Mouse (Mus musculus): Measurements from ENCODE around the gene Usp48. TPM values are rescaled to one million over a fixed set of nuclear protein-coding genes. Genes with fewer than 3 reads are reported as not detected.

Gene Usp48
- polyA plus RNA-seq, 1 experiment from 2014 or later, result 67.2 TPM

DNA sequence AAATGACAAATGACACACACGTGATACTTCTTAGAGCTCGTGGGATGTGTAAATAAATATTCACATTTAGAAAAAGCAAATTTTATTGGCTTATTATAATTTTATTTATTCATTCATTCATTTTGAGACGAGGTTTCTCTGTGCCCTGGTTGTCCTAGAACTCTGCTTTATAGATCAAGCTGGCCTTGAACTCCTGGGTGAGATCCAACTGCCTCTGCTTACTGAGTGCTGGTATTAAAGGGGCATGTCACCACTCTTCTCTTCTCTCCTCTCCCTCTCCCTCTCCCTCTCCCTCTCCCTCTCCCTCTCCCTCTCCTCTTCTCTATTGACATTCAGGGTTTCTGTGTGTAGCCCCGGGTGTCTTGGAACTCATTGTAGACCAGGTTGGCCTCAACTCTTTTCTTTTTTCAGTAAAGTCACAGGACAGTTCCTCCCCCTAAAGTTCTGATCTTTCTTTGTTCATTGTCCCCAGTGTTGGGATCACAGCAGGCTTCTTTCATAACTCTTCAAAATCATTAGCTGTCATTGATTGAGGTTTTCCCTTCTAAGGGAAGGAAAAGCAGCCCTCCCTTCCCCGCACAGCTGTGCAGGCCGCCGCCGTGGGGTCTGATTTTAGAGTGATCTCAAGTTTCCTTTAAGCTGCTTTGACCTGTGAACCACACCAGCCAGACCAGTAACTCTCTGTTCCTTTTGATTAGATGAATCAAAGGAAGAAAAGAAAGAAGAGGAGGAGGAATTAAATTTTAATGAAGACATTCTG is 34.1 kb downstream of the Usp48 start:
- 76% methylated on average over 8 of the region's 8 CpGs for WGBS
- Histone ChIP-seq H3K4me3 (no peak overlapping the region), H3K27me3 (no peaks in the 10 kb centered on the region)

DNA sequence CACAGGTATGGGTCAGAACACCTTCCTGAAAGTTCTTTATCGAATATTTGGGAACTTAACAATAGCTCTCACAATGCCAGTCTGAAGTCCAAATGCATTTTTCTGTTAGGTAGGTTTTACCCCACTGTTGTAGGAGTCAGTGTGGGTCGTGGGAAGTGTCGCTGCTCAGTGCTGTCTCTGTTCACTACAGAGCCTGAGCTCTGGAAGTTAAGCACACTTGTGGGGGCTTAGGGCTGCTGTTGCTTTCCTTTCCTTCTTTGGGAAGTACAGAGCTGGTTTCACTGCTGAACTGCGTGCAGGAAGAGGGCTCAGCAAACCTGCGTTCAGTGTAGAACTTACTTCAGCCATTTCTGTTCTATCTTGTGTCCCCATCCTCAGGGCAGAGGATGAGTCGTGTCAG is 34.8 kb downstream of the Usp48 start:
- no peak overlapping the region for H3K9ac ChIP-seq
- no peaks in the 10 kb centered on the region for H3K27me3 ChIP-seq
- H3K4me1 ChIP-seq, result no peaks in the 10 kb centered on the region
- WGBS, result 90% methylated on average over 6 of the region's 6 CpGs
- H3K27ac ChIP-seq, result no peak overlapping the region
- no peak overlapping the region for H3K4me2 ChIP-seq
- H3K36me3 ChIP-seq, result peaks cover 89% of the 10 kb centered on the region
- ATAC-seq (ENCODE audit: insufficient number of reproducible peaks, low FRiP score, low TSS enrichment, low read depth), result no peak
- H3K9me3 ChIP-seq, result no peaks in the 10 kb centered on the region
- H3K4me3 ChIP-seq, result no peak overlapping the region

More for the DNA sequence above, 34.1 kb downstream of the Usp48 start:
- Histone ChIP-seq H3K27ac (no peak overlapping the region), H3K36me3 (peaks cover 89% of the 10 kb centered on the region), H3K9me3 (no peaks in the 10 kb centered on the region), H3K9ac (no peak overlapping the region), H3K4me2 (no peak overlapping the region), H3K4me1 (no peaks in the 10 kb centered on the region)
- ATAC-seq (ENCODE audit: insufficient number of reproducible peaks, low FRiP score, low TSS enrichment, low read depth), result no peak

DNA sequence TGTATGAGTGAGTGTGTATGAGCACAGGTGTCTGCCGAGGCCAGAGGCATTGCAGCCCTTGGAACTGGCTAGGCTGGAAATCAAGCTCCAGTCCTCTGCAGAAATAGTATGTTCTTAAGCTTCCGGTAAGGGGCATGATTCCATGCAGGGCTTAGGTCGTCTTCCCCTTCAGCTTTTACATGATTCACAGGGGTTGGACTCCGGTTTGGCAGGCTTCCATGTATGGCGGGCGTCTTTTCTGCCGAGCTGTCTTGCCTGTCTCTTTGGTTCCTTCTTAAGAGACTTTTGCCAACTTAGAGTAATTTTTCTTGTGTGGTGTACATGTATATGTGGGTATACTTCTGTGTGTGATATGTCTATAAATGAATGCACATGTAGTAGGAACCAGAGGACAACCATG is 35.8 kb downstream of the Usp48 start:
- no peaks in the 10 kb centered on the region for H3K27me3 ChIP-seq
- no peak overlapping the region for H3K4me3 ChIP-seq
- ATAC-seq (ENCODE audit: insufficient number of reproducible peaks, low FRiP score, low TSS enrichment, low read depth), result no peak
- H3K4me2 ChIP-seq, result no peak overlapping the region
- no peak overlapping the region for H3K9ac ChIP-seq
- H3K4me1 ChIP-seq, result no peaks in the 10 kb centered on the region
- WGBS, result 70% methylated on average over 7 of the region's 7 CpGs
- no peaks in the 10 kb centered on the region for H3K9me3 ChIP-seq
- H3K27ac ChIP-seq, result no peak overlapping the region
- peaks cover 87% of the 10 kb centered on the region for H3K36me3 ChIP-seq

DNA sequence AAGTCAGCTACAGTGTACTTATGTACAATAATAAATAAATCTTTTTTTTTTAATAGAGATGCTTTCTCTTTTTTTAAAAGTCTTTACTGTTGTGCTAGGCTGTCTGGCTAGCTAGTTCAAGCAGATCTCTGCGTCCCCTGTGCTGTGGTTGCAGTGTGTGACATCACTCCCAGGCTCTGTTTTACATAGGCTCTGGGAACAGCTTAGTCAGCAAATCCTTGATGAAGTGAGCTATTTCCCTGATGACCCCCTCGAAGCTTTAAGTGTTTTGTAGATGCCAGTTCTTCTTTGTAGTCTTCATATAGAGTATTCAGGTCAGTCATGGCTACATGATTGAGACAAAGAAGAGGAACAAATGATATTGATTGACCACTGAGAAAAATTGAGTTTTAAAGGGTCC is 36.6 kb downstream of the Usp48 start:
- H3K4me1 ChIP-seq, result no peaks in the 10 kb centered on the region
- WGBS, result 80% methylated on average over 2 of the region's 2 CpGs
- H3K4me3 ChIP-seq, result no peak overlapping the region
- H3K27me3 ChIP-seq, result no peaks in the 10 kb centered on the region
- H3K36me3 ChIP-seq, result peaks cover 87% of the 10 kb centered on the region
- no peak overlapping the region for H3K4me2 ChIP-seq
- H3K27ac ChIP-seq, result no peak overlapping the region
- ATAC-seq (ENCODE audit: insufficient number of reproducible peaks, low FRiP score, low TSS enrichment, low read depth), result no peak
- H3K9me3 ChIP-seq, result no peaks in the 10 kb centered on the region
- H3K9ac ChIP-seq, result no peak overlapping the region

DNA sequence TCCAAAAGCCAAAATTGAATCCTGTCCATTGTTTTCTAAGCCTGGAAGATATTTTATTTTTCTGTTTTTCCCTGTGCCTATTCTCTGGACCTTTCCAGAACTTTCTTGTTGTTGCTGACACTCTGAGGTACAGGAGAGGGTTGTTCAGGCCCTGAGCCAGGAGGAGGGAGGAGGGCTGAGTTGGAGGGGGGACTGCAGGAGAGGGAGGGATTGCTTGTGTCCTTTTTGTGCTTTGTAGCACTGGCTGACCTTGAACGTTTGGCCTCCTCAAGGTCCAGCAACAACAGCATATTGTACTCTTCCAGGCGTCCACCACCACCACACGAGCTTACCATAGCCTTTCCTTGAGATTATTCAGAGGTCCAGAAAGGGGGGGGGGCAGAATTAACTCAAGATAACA is 38.0 kb downstream of the Usp48 start:
- Histone ChIP-seq H3K4me1 (no peaks in the 10 kb centered on the region), H3K4me2 (no peak overlapping the region), H3K4me3 (no peak overlapping the region), H3K9me3 (no peaks in the 10 kb centered on the region), H3K27me3 (no peaks in the 10 kb centered on the region), H3K9ac (no peak overlapping the region), H3K27ac (no peak overlapping the region), H3K36me3 (peaks cover 90% of the 10 kb centered on the region)
- WGBS, result 73% methylated on average over 3 of the region's 3 CpGs
- ATAC-seq (ENCODE audit: insufficient number of reproducible peaks, low FRiP score, low TSS enrichment, low read depth), result no peak

DNA sequence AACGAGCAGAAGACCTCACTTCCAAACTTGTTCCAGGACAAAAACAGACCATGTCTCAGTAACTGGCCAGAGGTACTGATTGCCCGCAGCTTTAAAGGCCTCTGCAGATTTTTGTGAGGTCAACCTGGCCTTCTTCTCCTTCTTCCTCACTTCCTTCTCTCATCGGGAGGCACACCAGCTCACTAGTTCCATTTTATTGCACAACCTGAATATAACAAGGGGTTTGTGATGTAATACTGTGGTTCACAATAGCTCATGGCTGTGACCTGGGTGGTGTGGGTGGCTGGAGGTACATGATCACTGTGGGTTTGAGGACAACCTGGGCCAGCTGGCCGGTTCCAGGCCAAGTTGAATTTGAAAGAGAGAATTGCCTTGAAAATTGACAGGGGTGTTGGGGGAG is 39.8 kb downstream of the Usp48 start:
- no peak overlapping the region for H3K4me2 ChIP-seq
- no peak overlapping the region for H3K9ac ChIP-seq
- no peaks in the 10 kb centered on the region for H3K4me1 ChIP-seq
- H3K27ac ChIP-seq, result no peak overlapping the region
- no peak for ATAC-seq (ENCODE audit: insufficient number of reproducible peaks, low FRiP score, low TSS enrichment, low read depth)
- H3K36me3 ChIP-seq, result peaks cover 94% of the 10 kb centered on the region
- WGBS, result 89% methylated on average over 4 of the region's 4 CpGs
- H3K4me3 ChIP-seq, result no peak overlapping the region
- H3K9me3 ChIP-seq, result no peaks in the 10 kb centered on the region
- no peaks in the 10 kb centered on the region for H3K27me3 ChIP-seq

DNA sequence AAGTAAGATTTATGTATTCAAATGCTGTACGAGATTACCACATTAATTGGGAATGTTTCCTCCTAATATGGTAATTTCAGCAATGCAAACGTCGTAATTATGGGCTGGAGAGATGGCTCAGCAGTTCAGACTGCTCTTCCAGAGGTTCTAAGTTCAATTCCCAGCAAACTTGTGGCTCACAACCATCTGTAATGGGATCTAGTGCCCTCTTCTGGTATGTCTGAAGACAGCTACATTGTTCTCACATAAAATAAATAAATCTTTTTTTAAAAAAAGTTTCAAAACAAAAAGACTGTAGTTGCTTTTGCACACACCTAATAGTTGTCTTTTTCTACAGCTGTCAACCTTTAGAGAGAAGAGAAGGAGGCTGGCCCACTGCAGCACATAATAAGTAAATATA is 43.0 kb downstream of the Usp48 start:
- 83% methylated on average over 3 of the region's 3 CpGs for WGBS
- no peak for ATAC-seq (ENCODE audit: insufficient number of reproducible peaks, low FRiP score, low TSS enrichment, low read depth)
- H3K4me3 ChIP-seq, result no peak overlapping the region

DNA sequence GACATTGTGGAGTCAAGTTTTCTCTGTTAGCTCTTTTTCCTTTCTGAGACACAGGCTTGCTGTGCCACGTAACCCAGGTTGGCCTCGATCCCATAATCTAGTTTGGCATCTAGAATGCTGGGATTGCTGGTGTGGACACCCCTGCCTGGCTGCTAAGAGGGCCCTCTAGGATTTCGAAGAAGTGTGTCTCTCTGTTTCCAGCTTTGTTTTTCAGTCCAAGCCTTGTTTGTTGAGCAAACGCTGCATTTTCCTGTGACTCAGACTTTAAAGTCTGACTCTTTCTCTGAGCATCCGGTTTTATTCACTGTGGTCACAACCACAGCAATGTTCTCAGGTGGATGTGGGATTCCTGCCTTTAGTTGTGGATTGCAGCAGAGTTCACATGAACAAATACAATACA is 48.0 kb downstream of the Usp48 start:
- Histone ChIP-seq H3K36me3 (peaks cover 75% of the 10 kb centered on the region), H3K9me3 (no peaks in the 10 kb centered on the region), H3K4me1 (no peaks in the 10 kb centered on the region), H3K4me3 (no peak overlapping the region), H3K27ac (no peak overlapping the region), H3K9ac (no peak overlapping the region), H3K4me2 (no peak overlapping the region), H3K27me3 (no peaks in the 10 kb centered on the region)
- 85% methylated on average over 5 of the region's 5 CpGs for WGBS
- ATAC-seq (ENCODE audit: insufficient number of reproducible peaks, low FRiP score, low TSS enrichment, low read depth), result no peak

More for the DNA sequence above, 43.0 kb downstream of the Usp48 start:
- Histone ChIP-seq H3K9ac (no peak overlapping the region), H3K4me1 (no peaks in the 10 kb centered on the region), H3K9me3 (no peaks in the 10 kb centered on the region), H3K36me3 (peaks cover 85% of the 10 kb centered on the region), H3K27ac (no peak overlapping the region), H3K4me2 (no peak overlapping the region), H3K27me3 (no peaks in the 10 kb centered on the region)

DNA sequence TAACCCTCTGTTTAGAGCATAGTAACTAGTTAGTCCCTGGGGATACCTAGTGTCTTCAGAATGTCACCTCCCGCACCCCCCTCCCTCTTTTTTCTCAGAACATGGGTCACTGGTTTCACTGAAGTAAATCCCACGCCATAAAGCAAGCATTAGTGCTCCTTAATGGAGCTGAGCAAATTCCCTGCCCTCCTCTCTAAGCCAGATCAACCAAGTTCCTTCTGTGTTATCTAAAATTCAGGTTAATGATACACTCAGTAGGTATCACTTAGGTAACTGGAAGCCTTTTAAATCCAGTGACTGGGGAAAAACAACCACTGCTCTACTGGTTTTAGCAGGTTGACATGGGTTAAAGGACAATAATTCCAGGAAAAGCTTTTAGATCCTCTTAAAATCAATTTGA is 48.5 kb downstream of the Usp48 start:
- H3K27me3 ChIP-seq, result no peaks in the 10 kb centered on the region
- WGBS, result 68% methylated on average over 2 of the region's 2 CpGs
- peaks cover 77% of the 10 kb centered on the region for H3K36me3 ChIP-seq
- ATAC-seq (ENCODE audit: insufficient number of reproducible peaks, low FRiP score, low TSS enrichment, low read depth), result no peak
- H3K4me2 ChIP-seq, result no peak overlapping the region
- no peak overlapping the region for H3K9ac ChIP-seq
- no peak overlapping the region for H3K27ac ChIP-seq
- H3K4me1 ChIP-seq, result no peaks in the 10 kb centered on the region
- no peak overlapping the region for H3K4me3 ChIP-seq
- H3K9me3 ChIP-seq, result no peaks in the 10 kb centered on the region

DNA sequence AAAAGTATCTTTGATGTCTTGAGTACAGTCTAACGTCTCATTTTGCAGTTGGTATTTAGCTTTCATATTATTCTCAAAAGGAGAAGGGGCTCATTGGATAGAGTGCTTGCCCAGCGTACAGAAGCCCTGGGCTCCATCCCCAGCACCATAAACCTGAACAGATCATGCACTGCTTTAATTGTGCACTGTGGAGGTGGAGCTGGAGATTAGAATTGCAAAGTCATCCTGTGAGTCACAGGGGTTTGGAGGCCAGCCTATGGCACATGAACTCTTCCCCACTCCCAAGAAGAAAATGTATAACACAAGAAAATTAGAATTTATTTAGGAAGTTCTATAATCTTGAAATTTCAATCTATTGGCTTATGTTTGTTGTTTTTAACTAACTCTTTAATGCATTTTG is 49.9 kb downstream of the Usp48 start:
- no peaks in the 10 kb centered on the region for H3K9me3 ChIP-seq
- no peak overlapping the region for H3K9ac ChIP-seq
- H3K27ac ChIP-seq, result no peak overlapping the region
- H3K4me2 ChIP-seq, result no peak overlapping the region
- no peak overlapping the region for H3K4me3 ChIP-seq
- no peaks in the 10 kb centered on the region for H3K4me1 ChIP-seq
- H3K27me3 ChIP-seq, result no peaks in the 10 kb centered on the region
- no peak for ATAC-seq (ENCODE audit: insufficient number of reproducible peaks, low FRiP score, low TSS enrichment, low read depth)
- WGBS, result 80% methylated on average over 2 of the region's 2 CpGs
- H3K36me3 ChIP-seq, result peaks cover 74% of the 10 kb centered on the region

DNA sequence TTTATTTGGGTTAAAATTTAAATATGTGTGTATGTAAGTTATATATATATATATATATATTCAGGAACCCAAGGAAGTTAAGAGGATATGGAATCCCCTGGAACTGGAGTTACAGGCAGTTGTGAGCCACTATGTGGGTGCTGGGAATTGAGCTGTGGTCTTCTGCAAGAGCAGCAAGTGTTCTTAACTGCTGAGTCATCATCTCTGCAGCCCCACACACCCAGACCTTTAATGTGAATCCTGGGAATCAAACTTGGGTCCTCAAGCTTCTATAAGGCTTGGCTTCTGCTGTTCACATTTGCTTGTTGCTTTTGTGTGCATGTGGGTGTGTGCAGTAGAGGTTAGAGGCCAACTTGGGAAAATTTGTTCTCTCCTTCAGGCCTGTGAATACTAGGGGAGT is 52.7 kb downstream of the Usp48 start:
- Histone ChIP-seq H3K36me3 (peaks cover 81% of the 10 kb centered on the region), H3K27ac (no peak overlapping the region), H3K4me1 (no peaks in the 10 kb centered on the region), H3K4me3 (no peak overlapping the region), H3K27me3 (no peaks in the 10 kb centered on the region), H3K4me2 (no peak overlapping the region), H3K9ac (no peak overlapping the region), H3K9me3 (no peaks in the 10 kb centered on the region)
- ATAC-seq (ENCODE audit: insufficient number of reproducible peaks, low FRiP score, low TSS enrichment, low read depth), result no peak

DNA sequence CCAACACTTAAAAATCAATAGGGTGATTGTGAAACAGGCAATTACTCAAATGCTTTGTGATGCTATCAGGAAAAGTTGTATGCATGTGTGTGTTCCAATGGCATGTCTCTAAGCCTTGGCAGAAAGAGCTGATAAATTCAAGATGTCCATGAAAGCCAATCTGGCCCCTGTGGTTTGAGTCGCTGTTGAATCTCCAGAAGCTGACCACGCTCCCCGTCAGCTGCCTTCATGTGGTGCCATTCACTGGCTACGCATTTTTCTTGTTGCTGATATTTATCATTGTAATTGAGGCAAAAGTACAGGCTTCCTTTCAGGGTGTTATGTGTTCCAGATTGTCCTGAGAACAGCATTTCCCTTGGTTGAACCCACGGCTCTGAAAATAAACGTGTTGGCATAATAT is 54.1 kb downstream of the Usp48 start:
- ATAC-seq (ENCODE audit: insufficient number of reproducible peaks, low FRiP score, low TSS enrichment, low read depth), result no peak
- Histone ChIP-seq H3K9me3 (no peaks in the 10 kb centered on the region), H3K27ac (no peak overlapping the region), H3K9ac (no peak overlapping the region), H3K4me3 (no peak overlapping the region), H3K4me1 (no peaks in the 10 kb centered on the region), H3K27me3 (no peaks in the 10 kb centered on the region), H3K4me2 (no peak overlapping the region), H3K36me3 (peaks cover 91% of the 10 kb centered on the region)
- 73% methylated on average over 6 of the region's 6 CpGs for WGBS

DNA sequence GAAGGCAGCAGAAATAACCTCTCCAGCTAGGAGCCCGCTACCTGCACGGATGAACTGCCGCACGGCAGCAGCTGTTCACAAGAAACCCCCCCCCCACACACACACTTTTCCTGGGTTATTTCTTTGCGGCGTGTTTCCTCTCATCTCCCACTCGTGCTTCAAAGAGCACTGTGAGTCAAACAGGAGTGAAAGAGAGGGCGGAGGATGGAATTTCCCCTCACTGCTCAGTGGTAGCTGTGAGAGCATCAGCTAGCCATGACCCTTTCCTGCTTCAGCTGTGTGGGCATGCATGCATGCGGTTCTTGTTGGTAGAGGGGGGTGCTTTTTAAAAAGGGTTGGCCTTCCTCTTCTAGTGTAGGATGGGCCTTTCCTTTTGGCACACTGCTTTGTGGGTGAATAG is 54.7 kb downstream of the Usp48 start:
- no peak overlapping the region for H3K4me2 ChIP-seq
- peaks cover 92% of the 10 kb centered on the region for H3K36me3 ChIP-seq
- H3K27me3 ChIP-seq, result no peaks in the 10 kb centered on the region
- no peak overlapping the region for H3K27ac ChIP-seq
- no peaks in the 10 kb centered on the region for H3K9me3 ChIP-seq
- WGBS, result 81% methylated on average over 9 of the region's 9 CpGs
- no peak for ATAC-seq (ENCODE audit: insufficient number of reproducible peaks, low FRiP score, low TSS enrichment, low read depth)
- H3K4me3 ChIP-seq, result no peak overlapping the region
- H3K4me1 ChIP-seq, result no peaks in the 10 kb centered on the region
- H3K9ac ChIP-seq, result no peak overlapping the region

Measured in limb, embryonic 15.5 days (tissue).